Mouse (Mus musculus) lung, adult 2 months (tissue): ENCODE measurements around the gene B4galt5. TPM values are rescaled to one million over a fixed set of nuclear protein-coding genes. Genes with fewer than 3 reads are reported as not detected.
A peak's percentile ranks its signal among the peaks of the same experiment; 100 is the strongest.

Source experiments
- DNase-seq: peaks from one replicate; pipeline ENCODE4 v3.0.0; 2022
- H3K4me1 ChIP-seq: fragments of 200-500 bp; 2 replicates; pipeline ENCODE4 v1.6.1; 2011; ENCODE audit warnings: low read length; ENCODE audit not compliant: control insufficient read depth, insufficient read depth
- H3K4me3 ChIP-seq: fragments of 200-500 bp; replicated peaks from 2 replicates; pipeline ENCODE3; 2011; ENCODE audit warnings: low read depth, mild to moderate bottlenecking, control low read depth, low read length; ENCODE audit errors: extremely low read depth
- CTCF ChIP-seq: fragments of 200-500 bp; IDR thresholded peaks from 2 replicates; pipeline ENCODE4 v1.5.1; 2011; ENCODE audit warnings: mild to moderate bottlenecking, low read length, control low read depth; ENCODE audit not compliant: insufficient read depth
- POLR2A ChIP-seq: fragments of 200-500 bp; IDR thresholded peaks from 2 replicates; pipeline ENCODE4 v1.6.1; 2011; ENCODE audit warnings: low read depth, mild to moderate bottlenecking, control low read depth, low read length, borderline replicate concordance; ENCODE audit errors: extremely low read depth
- WGBS: fragments of 180-500 bp; shearing (Covaris S2); methylation state at CpG from one replicate; pipeline ENCODE4 v1.1.7; 2018; 5-methylcytosine and 5-hydroxymethylcytosine counted together
- polyA plus RNA-seq: library from polyadenylated mRNA; depleted of rRNA; stranded (reverse); fragments of >200 nt; gene quantifications from 2 replicates; pipeline ENCODE4 v1.2.3, GENCODE M21; 2012

Gene B4galt5
- polyA plus RNA-seq, 1 experiment, result 20.5 TPM

DNA sequence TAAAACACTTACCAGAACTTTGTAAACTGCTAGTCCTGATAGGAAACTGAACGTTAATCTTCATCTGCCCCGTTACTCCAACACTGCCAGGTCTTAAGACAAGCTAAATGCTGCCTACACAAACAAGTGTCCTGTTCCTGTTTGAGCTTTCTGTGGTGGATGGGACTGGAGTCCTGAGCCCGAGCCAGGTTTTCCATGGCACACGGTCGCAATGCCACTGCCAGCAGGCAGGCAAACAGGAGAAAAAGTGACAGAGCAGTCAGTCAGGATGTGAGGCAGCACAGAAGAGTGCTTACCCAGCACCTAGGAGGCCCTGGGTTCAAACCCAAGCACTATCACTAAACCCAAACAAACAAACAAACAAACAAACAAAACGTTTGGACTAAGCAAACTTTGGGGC is 20.6 kb downstream of the B4galt5 start:
- no peak overlapping the region for H3K4me3 ChIP-seq
- H3K4me1 ChIP-seq, result peaks cover 9% of the 10 kb centered on the region
- 55% methylated on average over 6 of the region's 6 CpGs for whole genome bisulfite sequencing
- no peak for TF ChIP-seq POLR2A
- no peak for TF ChIP-seq CTCF
- no peak for DNase-seq

DNA sequence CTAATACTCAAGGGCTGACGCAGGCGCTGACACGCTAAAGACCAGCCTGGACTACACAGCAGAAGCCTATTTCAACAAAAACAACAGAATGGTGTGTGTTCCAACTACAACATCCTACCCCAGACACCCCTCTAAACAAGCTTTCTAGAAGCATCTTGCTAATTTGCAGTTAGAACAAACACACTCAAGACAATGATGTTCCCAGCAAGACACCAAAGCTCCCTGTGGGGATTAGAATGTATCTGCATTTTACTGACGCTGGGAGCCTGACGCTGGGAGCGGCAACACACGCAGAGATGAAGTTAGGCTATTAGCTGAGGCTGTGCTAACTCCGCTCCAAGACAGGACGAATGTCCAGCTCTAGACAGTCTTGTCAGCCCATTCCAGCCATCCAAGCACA is 22.4 kb downstream of the B4galt5 start:
- H3K4me3 ChIP-seq, result no peak overlapping the region
- WGBS, result 88% methylated on average over 9 of the region's 9 CpGs
- no peak for TF ChIP-seq POLR2A
- TF ChIP-seq CTCF, result no peak
- peaks cover 9% of the 10 kb centered on the region for H3K4me1 ChIP-seq
- DNase-seq, result no peak

DNA sequence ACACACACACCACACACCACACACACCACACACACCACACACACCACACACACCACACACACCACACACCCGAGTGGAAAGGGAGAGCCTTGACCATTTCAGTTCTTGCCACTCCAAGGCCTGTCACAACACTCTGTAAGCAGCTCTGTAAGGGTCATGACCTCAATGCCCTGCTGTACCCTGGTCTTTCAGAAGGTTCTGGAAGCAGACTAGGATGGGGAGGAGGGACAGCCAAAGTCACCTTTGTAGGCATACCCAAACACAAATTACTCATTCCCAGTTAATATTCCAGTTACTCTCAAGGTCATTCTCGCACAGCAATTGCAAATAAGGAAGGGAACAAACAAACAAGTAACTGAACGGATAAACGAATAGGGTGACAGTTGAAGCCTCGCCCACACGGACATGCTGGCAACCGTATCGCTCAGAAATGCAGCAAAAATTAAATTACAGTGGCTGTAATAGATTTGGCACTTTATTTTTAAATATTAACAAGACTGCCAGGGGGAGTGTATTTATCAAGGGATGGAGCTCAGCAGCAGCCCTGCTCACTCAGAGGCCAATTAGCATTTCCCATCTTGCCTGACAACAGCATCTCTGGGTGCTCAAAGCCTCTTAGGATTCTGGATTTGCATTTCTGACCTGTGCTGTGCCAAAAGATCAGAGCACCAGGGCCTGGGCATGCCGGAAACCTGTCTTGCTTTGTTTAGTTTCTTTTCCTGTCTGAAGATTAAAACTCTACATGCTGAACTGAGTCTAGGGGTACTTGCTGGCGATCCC is 24.6 kb downstream of the B4galt5 start:
- Histone ChIP-seq H3K4me3 (no peak overlapping the region), H3K4me1 (peaks cover 9% of the 10 kb centered on the region)
- no peak for DNase-seq
- TF ChIP-seq CTCF (no peak), POLR2A (no peak)
- WGBS, result 42% methylated on average over 10 of the region's 10 CpGs

DNA sequence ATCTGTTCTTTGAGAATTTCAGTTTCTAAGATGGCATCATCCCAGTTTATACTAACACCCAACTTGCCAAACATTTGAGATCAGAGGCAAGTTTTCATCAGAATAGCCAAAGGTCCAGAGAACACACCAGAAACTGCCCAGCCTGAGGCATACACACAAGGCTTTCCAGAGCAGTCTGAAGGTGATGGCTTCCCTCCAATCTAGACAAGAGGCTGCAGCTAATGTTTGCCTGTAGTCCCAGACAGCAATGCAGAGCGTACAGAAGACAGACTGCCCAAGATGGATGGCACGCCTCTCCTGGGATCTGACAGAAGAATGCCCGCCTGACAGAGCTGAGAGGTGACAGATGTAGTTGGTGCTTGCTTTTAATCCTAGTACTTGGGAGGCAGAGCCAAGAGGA is 25.9 kb downstream of the B4galt5 start:
- no peak overlapping the region for H3K4me3 ChIP-seq
- 79% methylated on average over 3 of the region's 3 CpGs for WGBS
- no peak for TF ChIP-seq POLR2A
- TF ChIP-seq CTCF, result no peak
- H3K4me1 ChIP-seq, result peaks cover 19% of the 10 kb centered on the region
- DNase-seq, result no peak

DNA sequence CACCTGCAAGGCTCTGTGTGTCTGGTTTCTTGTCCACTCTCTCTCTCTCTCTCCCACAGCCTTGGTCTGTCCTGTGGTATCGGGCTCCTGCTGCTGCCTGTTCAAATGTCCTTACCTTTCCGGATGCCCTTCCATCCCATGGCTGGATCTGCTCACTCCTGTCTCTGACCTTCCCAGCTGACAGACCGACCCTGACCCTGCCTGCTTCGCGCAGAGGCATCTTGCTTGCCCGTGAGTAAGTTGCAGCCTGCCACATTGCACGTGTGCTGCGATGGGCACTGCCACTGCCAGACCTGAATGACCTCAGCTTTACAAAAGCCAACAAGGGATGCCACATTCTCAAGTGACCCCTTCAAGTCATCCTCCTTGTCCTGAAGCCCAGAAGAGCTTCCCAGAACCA is 27.6 kb downstream of the B4galt5 start:
- TF ChIP-seq CTCF, result no peak
- no peak for TF ChIP-seq POLR2A
- H3K4me3 ChIP-seq, result no peak overlapping the region
- no peak for DNase-seq
- peaks cover 19% of the 10 kb centered on the region for H3K4me1 ChIP-seq
- WGBS, result 89% methylated on average over 8 of the region's 8 CpGs

DNA sequence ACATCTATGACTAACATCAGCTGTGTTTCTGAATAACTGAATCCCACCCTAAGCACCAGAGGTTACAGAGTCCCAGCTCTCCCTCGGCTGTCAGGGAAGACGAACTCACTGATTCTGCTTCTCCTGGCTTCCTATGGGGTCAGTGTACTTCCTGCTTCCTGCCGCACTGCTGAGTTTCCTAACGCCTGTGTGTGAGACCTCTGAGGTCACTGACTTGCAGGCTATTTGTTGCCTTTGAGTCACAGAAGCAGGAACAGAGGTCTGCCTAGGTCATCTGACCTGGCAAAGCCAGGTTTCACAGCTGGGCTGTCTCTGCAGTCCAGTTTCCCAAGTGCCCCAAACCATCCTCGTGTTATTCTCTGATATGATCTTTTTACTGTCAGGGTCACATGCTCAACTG is 30.0 kb downstream of the B4galt5 start:
- TF ChIP-seq POLR2A, result no peak
- TF ChIP-seq CTCF, result no peak
- DNase-seq, result peak; percentile 31
- WGBS, result 15% methylated on average over 5 of the region's 5 CpGs

DNA sequence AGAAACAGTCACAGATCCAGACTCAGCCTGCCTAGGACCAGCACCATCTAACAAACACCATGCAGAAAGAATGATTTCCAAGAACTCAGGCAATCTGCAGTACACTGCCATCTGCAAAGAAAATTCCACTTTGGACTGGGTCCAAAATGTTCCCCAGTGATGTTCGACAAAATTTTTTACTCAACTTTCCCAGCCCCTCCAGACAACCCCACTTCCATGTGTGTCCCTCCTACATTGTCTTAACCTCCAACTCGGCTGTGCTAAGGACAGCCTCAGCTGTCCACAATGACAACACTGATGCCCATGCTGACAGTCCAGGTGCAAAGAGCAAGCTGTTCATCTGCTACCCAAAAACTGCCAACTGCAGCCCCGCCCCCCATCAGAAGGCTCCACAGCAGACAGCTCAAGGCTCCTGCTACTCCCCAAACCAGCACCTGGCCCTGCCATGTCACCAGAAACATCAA is 32.2 kb downstream of the B4galt5 start:
- TF ChIP-seq CTCF (no peak), POLR2A (no peak)
- WGBS, result 59% methylated on average over 3 of the region's 3 CpGs
- no peak for DNase-seq
- peaks cover 20% of the 10 kb centered on the region for H3K4me1 ChIP-seq
- no peak overlapping the region for H3K4me3 ChIP-seq

More for the DNA sequence above, 30.0 kb downstream of the B4galt5 start:
- no peak overlapping the region for H3K4me3 ChIP-seq
- peaks cover 16% of the 10 kb centered on the region for H3K4me1 ChIP-seq

DNA sequence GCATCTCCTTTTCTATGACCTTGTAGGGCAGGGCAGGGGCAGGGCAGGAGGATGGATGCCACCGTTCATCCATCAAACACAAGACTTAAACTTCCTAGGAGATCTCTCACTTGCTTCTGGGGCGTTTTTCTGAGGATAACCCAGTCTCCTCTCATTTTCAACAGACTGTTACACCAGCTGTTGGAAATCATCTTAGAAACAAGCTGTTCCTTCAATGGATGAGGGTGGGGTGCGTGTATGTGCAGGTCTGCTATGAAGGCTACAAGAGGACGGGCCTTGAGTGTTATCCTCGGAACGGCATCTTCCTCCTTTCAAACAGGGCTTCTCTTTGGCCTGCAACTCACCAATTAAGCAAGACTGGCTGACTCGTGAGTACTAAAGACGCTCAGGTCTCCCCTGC is 34.5 kb downstream of the B4galt5 start:
- no peak overlapping the region for H3K4me3 ChIP-seq
- no peak for TF ChIP-seq POLR2A
- no peak for TF ChIP-seq CTCF
- DNase-seq, result no peak
- WGBS, result 81% methylated on average over 8 of the region's 8 CpGs
- peaks cover 20% of the 10 kb centered on the region for H3K4me1 ChIP-seq

DNA sequence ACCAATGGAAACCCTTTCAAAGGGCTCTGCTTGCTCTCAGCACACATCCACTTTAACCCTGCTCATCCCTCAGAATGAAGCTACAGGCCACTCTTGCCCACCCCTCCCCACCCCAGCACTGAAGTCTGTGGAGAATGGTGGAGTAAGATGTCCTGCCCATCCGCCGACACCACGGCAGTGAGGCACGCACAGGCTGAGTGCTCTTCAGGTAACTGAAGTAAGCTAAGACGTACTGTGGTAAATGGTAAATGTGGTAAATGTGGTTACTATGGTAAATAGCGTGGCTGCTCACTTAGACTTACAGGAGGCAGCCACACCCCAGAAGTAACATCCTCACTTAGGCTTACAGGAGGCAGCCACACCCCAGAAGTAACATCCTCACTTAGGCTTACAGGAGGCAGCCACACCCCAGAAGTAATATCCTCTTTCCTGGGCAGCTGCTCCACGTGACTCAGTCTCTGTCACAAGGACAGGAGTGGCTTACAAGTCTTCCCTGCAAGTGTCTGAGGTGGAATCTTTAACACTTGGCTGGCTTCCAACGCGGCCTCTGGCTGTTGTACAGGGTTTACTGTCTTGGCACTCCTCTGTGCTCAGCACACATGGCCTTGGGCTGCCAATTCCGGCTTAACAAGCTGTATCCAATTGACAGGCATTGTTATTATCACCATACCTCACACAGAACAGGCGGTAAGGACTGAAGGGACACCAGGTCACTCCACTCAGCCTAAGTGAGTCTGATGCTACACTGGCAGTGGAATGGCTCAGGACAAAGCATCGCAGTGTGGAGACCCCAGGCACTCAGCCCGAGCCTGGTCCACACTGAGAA is 35.3 kb downstream of the B4galt5 start:
- peak; percentile 42 for DNase-seq
- Histone ChIP-seq H3K4me1 (peaks cover 15% of the 10 kb centered on the region), H3K4me3 (no peak overlapping the region)
- WGBS, result 37% methylated on average over 13 of the region's 13 CpGs
- TF ChIP-seq POLR2A (no peak), CTCF (no peak)

DNA sequence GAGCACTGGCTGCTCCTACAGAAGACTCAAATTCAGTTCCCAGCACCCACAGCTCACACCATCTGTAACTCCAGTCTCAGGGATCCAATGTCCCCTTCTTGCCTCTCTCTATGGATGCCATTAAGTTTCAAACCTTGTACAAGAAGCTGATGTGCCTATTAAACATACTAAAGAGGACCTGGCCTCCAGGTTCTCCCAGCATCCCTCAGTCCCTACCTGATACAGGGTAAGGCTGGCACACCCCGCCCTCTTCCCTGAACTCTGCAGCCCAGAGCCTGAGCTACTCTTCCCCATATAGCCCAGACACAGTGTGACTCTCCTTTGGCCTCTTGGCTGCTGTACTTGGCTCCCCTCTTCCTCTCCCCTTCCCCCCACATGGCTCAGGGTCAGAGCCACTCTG is 38.9 kb downstream of the B4galt5 start:
- Histone ChIP-seq H3K4me3 (no peak overlapping the region), H3K4me1 (peaks cover 12% of the 10 kb centered on the region)
- TF ChIP-seq POLR2A (no peak), CTCF (no peak)
- 100% methylated on average over 1 of the region's 1 CpGs for WGBS
- DNase-seq, result no peak
